Mouse (Mus musculus) spleen, adult 12 weeks (tissue): ENCODE measurements around the gene Slc16a14.

ENCODE experiments used
- DNase-seq: peaks from one replicate; pipeline ENCODE4 v3.0.0; 2022; ENCODE audit warnings: low spot score

Slc16a14 gene

GRCm38 (mm10) chr1:84866231-84866630 is 68.7 kb downstream of the Slc16a14 start:
- DNase-seq, result no peak

DNA sequence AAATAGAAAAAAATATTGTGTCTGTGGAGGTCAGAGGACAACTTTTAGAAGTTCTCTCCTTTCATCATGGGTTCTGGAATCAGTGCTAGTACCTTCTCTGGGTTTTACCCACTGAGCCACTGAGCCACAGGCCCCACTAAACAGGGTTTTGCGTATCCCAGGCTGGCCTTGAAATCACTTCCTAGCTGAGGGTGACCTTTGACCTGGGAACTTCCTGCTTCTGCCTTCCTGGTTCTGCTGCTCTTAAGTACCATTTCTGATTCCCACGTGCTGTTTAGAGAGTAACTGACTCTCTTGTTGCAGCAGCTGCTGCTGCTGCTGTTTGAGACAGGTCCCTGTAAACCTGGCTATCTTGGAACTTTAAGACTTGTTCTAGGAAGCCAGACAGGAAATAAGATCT is 70.3 kb downstream of the Slc16a14 start:
- no peak for DNase-seq

DNA sequence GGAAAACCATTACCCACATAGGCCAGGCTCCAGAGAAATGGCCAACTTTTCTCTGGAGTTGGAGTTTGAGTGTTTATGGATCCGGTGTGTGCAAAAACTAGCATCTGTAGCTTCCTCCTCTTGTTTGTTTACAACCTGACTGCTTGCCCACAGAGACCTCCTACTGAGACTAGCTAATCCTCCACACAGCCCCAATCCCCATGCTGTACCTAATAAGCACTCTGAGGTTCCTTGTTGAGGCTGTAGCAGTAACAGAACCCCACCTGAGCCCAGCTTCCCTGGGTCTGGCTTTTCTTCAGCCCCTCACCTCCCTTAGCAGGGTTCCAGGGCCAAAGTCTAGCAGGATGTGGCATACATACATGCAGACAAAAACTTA is 73.7 kb downstream of the Slc16a14 start:
- no peak for DNase-seq

DNA sequence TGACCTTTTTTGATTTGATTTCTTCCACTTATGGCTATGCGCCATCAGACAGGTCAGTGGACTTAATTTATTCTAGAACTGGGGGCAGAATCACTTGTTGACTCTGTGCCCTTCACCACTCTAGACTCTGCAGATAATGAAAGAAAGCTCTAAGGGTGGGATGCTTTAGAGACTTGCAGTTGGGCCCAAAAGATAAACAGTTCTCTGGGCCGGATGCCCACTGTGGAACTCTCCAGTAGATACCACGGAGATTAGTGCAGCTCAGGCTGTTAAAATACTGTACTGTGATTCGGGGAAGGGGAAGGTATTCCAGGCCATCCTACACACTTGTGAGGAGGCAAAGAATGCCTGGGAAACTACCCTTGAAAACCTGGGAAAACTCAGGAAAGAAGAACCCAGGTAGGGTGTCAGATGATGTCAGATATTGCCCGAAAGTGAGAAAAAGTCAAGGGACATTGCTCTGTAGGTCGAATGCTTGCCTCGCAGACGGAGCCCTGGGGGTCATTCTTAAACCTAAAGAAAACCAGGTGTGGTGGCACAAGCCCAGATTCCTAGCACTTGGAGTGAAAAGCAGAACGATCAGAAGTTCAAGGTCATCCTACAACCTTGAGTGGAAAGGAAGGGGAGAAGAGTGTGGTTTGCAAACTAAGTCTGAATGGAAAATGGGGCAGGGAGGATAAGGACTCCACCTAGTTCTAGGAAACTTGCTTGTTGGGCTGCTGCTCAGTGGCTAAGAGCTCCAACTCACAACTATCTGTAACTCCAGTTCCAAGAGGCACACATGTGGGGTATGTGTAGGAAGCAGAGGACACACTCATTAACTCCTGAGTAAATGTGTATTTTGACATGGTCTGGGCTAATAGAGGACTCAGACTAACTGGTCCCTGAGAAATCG is 74.3 kb downstream of the Slc16a14 start:
- no peak for DNase-seq

GRCm38 (mm10) chr1:84859597-84859996 is 75.3 kb downstream of the Slc16a14 start:
- no peak for DNase-seq
